Mouse (Mus musculus): Measurements from ENCODE around the gene Reln. TPM values are rescaled to one million over a fixed set of nuclear protein-coding genes. Genes with fewer than 3 reads are reported as not detected.

The Reln gene
- total RNA-seq, 2 experiments from 2014 or later = not detected

DNA sequence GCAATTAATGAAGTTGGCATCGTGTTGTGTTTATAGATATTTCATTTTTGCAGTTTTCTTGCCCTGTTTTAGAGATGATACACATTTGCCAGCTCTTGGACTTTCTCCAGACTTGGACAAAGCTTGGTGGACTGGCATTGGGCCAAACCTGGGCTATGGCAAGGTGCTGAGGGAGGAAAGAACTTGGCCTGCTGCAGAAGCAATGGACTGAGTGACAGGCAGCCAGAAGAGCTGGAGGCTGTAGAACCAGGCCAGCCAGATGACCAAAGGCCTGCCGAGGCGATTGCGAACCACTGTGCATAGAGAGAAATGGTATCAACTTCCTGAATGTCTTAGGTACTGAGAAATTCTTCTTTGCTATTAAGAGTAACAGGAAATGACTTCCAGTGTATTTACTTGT lies 318.8 kb downstream of the Reln start:
- no peak for ATAC-seq (replicated peaks; ENCODE audit: poor library complexity, severe bottlenecking)

DNA sequence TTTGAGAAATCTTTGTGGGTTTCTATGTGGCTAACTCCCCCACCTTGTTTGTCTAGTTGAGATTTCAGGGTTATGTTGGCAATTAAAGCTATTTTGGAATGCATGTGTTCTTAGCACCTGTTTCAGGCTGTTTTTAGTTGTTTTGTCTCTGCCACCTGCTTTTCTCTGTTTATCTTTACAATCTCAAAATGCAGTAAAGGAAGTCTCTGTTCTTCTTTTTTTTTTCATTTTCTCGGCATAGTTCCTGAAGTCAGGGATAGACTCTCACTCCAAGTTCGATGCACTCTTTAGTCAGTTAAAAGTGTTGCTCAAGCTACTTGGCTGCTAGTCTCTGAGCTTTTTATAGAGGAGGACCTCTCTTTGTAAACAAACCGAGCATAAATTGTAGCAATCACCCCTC lies 320.4 kb downstream of the Reln start:
- ATAC-seq (replicated peaks; ENCODE audit: poor library complexity, severe bottlenecking) = no peak

GRCm38 (mm10) chr5:22017896-22018295 lies 326.6 kb downstream of the Reln start:
- no peak for ATAC-seq (replicated peaks; ENCODE audit: poor library complexity, severe bottlenecking)

DNA sequence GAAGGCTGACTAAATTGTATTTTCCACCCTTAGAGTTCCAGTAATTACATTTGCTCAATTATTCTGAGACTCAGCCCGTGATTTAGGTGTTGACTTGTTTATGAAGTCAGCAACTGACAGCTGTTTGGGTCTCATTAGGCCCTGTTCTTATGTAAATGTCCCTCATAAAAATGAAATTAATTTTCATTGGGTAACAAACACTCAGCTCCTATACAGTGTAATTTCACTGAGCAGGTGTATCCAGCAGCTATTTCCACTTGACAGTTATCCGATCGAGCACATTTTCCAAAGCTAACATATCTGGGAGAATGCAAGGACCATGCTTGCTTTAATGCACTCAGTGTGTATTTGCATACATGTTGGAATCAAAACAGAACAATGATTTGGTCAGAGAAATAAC lies 330.0 kb downstream of the Reln start:
- ATAC-seq (replicated peaks; ENCODE audit: poor library complexity, severe bottlenecking) = no peak

DNA sequence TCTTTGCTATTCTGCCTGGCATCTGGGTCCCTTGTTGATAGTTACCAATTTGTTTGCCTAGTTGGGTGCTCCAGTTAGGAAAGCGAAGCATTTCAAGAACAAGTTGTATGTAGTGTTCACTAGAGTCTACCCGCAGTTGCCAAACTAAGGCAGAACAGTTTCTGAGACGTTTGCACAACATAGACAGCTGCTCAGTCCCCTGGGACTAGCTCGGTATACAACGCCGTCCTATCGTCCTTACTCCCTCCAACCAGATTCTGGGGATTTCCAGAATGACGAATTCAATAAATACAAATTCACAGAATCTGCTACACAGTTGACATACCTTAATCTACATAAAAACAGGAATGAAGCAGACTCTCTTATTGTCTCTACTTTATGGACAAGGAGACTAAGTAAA lies 335.4 kb downstream of the Reln start:
- no peak for ATAC-seq (replicated peaks; ENCODE audit: poor library complexity, severe bottlenecking)

DNA sequence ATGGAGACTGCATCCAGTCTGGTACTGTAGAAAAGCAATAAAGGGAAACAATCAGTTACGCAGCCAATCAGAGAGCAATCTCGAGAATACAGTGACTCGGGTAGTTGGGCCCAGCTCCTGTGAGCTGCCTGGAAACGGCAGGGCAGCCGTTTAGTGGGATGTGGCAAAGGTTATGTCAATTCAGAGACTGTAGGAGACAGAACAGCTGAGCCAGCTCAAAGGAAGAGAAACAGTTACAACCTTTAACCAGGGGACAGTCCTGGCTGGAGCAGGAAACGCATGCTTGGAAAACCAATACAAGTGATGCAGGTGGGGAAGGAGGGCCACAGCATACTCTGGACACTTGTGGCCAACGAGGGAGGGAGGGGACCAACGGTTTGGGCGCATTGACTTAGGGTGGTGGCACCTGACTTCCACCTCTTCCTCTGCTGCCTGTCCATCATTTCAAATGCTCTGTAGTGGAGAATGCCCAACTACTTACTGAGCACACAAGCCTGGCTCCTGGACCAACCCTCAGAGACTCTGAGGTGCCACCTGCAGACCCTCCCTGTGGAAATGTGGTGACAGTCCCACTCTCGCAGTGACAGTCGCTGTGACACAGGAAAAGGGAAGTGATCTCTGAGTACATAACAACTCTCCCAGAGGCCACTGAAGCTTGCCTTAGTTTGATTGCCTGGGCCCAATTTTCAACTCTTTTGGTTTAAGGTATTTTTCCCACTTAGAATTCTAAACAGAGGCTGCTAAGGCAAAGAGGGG lies 337.0 kb downstream of the Reln start:
- no peak for ATAC-seq (replicated peaks; ENCODE audit: poor library complexity, severe bottlenecking)

DNA sequence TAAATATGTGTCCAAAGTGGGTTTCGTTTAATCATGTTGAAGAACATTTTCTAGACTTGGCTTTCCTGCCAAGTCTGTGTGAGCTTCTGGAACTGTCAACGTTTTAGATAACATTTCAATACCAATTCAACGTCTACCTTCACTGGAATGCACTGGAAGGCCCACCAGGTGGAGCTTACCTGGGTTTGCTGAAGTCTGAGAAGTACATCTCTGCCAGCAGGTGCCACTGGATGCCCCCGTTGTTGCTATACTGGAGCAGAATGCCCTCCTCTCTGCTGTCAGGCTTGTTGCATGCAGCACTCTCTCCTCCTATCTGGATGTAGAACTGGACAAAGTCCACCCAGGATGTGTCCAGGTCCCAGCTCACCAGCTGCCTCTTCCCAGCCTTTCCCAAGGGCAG lies 340.6 kb downstream of the Reln start:
- no peak for ATAC-seq (replicated peaks; ENCODE audit: poor library complexity, severe bottlenecking)

DNA sequence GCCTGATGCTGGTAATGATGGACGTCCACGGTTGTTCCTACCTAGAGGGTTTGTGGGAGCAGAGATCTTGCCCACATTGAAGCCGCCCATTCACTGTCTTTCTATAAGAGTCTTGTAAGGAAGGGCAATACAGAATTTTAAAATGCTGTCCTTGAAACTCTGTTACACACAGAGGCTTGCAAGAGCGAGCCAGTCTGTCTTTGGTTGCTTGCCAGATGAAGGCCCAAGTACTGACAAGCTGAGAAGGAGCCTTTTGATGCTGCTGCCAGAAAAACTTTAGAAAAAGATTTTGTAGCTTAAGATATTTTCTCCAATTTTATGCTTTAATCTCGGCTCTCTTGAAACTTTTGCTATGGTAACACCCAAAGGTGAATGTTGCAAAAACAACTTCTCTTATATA lies 356.8 kb downstream of the Reln start:
- no peak for ATAC-seq (replicated peaks; ENCODE audit: poor library complexity, severe bottlenecking)

DNA sequence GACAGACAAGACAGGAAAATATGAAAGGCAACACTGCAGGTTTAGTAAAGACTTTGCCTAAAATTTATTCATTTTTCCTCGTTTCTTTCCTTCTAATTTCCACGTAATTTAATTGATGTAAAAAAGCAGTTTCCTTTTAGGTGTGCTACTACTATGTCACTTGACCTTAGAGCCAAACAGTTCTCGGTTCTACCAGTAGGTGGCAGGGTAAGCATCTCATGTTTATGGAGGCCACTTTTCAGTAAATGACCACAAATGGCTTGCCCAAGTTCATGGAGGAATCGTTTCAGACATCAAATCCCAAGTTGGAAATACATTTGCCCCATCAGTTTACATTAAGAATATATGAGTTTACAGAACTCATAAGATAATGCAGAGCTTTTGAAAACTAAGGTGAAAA lies 358.2 kb downstream of the Reln start:
- peak; percentile 40; the same call in 1 of the 2 replicates for ATAC-seq (replicated peaks; ENCODE audit: poor library complexity, severe bottlenecking)

- ATAC-seq (replicated peaks; ENCODE audit: poor library complexity, severe bottlenecking) = no peak
These were observed 361.4 kb downstream of the Reln start for GRCm38 (mm10) chr5:21983021-21983667.

GRCm38 (mm10) chr5:21981216-21981615 lies 363.3 kb downstream of the Reln start:
- no peak for ATAC-seq (replicated peaks; ENCODE audit: poor library complexity, severe bottlenecking)

GRCm38 (mm10) chr5:21980544-21980943 lies 364.0 kb downstream of the Reln start:
- no peak for ATAC-seq (replicated peaks; ENCODE audit: poor library complexity, severe bottlenecking)

DNA sequence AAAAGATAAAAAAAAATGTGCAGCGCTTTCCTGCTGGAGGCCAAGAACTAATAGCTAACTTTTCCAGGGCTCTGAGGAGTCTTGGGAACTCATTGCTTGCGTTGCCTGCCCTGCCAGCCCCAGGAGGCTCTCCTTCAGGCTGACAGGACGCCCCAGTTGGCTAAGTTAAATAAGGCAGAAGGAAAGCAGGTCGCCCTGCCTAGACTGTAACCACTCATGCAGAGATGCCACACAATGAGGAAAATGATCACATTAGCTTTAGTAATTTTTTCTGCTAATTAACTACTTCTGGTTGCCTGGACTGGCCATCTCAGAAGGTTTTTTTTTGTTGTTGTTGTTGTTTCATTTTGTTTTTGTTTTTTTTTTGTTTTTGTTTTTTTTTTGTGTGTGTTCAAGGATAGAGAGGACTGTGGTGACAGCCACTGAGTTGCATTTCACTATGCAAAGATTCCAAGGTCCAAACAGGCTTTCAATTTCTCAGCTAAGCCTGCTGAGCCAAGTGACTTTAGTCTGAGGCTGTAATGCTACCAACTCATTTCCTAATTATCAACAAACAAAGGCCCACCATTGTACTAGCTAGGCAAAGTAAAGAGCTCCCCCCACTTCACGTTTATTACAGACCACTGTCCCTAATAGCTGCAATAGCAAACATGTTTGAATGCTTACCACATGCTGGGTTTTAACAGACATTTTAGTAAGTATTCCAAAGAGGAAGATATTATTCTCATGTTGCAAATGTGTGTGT lies 371.1 kb downstream of the Reln start:
- no peak for ATAC-seq (replicated peaks; ENCODE audit: poor library complexity, severe bottlenecking)

DNA sequence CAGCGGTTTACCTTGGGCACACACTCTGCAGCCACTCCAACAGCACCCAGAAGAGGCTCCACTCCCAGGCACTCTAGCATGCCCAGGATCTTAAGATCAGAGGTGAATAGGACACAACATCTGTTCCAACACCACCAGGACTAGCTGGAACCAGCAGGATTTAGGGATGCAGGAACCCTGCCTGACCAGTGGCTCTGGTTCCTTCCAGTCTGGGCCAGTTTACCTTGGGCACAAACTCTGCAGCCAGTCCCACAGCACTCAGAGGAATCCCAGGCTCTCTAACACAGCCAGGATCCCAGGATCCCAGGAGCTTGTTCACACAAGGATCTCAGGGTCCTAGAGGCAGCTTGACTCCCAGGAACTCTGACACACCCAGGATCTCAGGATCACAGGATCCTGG lies 382.7 kb downstream of the Reln start:
- no peak for ATAC-seq (replicated peaks; ENCODE audit: poor library complexity, severe bottlenecking)

- no peak for ATAC-seq (replicated peaks; ENCODE audit: poor library complexity, severe bottlenecking)
These were observed 384.4 kb downstream of the Reln start for GRCm38 (mm10) chr5:21960151-21960550.

DNA sequence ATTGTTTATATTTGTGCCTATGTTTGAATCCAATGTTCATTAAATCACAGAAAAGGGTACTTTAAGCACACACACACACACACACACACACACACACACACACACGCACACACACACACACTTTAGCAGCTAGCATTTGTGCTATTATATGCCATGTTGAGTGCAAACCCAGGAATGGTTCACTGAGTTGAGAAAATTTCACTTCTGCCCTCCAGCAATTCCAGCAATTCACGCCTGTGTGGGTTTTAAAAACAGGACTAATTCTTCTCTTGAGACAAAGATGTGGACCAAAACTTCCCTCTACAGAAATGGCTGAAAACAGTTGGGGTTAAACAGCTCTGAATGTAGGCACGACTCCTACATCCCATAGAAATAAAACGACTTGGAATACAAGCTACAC lies 386.9 kb downstream of the Reln start:
- no peak for ATAC-seq (replicated peaks; ENCODE audit: poor library complexity, severe bottlenecking)

DNA sequence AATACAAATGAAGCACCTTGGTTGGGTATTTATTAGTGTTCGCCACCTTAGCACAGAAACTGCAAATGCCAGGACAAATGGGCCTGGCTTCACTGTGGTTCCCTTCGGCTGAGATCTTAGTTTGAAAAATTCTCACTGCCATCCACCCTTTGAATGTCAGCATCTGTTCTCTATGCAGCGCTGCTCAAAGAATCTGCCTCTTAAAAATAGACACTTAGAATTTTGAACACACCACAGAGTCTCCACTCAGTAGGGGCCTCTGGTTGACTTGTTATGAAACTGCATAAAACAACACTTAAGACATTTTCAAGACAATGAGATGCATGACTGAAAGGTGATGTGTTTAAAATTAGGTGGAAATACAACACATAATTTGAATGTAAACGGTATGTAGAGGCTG lies 387.4 kb downstream of the Reln start:
- no peak for ATAC-seq (replicated peaks; ENCODE audit: poor library complexity, severe bottlenecking)

- no peak for ATAC-seq (replicated peaks; ENCODE audit: poor library complexity, severe bottlenecking)
These were observed 395.0 kb downstream of the Reln start for GRCm38 (mm10) chr5:21949507-21949897.

DNA sequence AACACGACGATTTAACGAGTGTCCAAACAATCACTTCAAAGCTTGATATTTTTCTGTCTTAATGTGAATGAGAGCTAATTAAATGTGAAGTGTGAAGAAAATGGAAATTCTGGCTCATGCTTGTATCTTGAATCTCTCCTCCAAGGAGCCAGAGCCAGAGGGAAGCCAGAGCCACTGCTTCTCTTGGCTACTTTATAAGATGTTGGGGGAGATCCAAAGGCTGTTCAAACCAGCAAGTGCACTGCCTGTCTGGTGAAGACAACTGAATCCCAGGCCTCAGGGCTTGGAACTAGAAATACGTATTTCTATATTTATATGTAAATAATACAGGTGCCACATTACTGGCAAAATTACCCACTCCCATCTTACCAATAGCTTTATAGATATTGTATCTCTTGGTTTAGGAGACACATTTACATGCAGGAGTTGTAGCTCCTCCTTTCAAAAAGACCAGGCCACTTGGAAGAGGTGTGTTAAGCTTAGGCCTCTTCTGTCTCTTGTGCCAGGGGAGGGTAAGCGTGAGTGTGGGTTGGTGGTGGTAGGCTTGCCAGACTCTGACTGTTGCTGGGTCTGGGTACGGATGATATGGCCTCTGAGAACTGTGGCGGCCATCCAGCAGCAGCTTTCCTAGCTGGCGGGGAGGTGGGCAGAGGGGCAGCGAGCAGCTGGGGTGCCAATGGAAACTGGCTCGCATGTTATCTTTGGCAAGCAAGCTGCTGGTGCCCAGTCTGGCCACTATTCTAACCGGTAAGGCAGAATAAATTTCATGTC lies 395.6 kb downstream of the Reln start:
- ATAC-seq (replicated peaks; ENCODE audit: poor library complexity, severe bottlenecking) = no peak

GRCm38 (mm10) chr5:21947610-21948381 lies 396.7 kb downstream of the Reln start:
- ATAC-seq (replicated peaks; ENCODE audit: poor library complexity, severe bottlenecking) = no peak

Measured in granulocyte monocyte progenitor cell, adult 5-6 weeks (primary cell).